Mouse (Mus musculus) megakaryocyte progenitor cell, adult 5-6 weeks (primary cell): ENCODE data around the gene Kif26b. TPM values are rescaled to one million over a fixed set of nuclear protein-coding genes. Genes with fewer than 3 reads are reported as not detected.

Experiments
- ATAC-seq: replicated peaks from 2 replicates; pipeline ENCODE4 v1.8.0; 2016; ENCODE audit warnings: mild to moderate bottlenecking, moderate TSS enrichment, inconsistent platforms; ENCODE audit not compliant: poor library complexity
- total RNA-seq, 2 experiments: library from RNA; stranded (forward) in 1 of 2; stranded (reverse) in 1 of 2; fragments of 157-497, 149-512 nt in 1 of 2; fragments of 200-1000 nt in 1 of 2; gene quantifications; 2 replicates each; pipeline versions ENCODE4 v1.2.3 to v1.2.4; 2015 to 2017

Gene Kif26b
- total RNA-seq, 2 experiments from 2014 or later, result 0.33 to 0.42 TPM

GRCm38 (mm10) chr1:178530301-178531078, 1.6 kb downstream of the Kif26b start:
- peak; percentile 77 for ATAC-seq

GRCm38 (mm10) chr1:178540247-178540646, 11.3 kb downstream of the Kif26b start:
- ATAC-seq, result no peak

GRCm38 (mm10) chr1:178542415-178542814, 13.5 kb downstream of the Kif26b start:
- no peak for ATAC-seq

DNA sequence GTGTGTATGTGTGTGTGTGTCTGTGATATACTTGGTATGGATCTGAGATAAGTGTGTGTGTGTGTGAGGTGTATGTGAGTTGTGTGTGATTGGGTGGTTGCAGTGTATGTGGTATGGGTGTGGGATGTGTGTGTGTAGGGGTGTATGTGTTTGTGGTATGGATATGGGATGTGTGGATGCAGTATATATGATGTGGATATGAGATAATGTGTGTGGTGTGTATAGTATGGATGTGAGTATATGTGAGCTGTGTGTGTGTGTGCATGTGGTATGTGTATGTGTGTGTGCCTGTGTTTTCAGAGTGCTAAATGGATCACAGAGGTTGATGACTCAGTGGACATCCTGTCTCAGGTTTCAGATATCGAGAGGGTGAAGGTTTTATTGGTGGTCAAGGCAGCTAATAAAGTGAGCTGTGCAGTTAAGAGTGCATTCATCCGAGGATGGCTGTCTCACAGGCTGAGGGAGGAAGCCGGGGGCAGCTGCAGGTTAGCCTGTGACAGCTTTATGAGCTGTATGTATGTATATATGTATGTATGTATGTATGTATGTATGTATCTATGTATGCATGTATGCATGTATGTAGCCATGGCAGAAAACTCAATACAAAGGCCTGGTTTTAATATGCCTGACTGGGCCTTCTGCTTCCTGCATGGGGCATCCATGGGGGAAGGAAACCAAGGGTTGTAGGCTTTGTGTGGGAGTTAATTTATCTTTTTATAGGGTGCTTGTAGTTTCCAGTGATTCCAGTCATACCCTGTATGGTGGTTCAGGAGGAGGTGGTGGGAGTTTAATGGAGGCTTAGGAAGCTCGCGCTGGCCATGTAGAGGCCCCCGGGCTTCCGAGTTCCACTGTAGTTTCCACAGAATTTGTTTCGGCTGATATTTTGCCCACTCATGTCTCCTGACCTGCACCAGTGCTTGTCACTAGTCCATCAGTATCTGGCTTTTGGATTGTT, 14.3 kb downstream of the Kif26b start:
- ATAC-seq, result no peak

- ATAC-seq, result peak; percentile 96
Measured at GRCm38 (mm10) chr1:178544585-178544984, 15.7 kb downstream of the Kif26b start.

DNA sequence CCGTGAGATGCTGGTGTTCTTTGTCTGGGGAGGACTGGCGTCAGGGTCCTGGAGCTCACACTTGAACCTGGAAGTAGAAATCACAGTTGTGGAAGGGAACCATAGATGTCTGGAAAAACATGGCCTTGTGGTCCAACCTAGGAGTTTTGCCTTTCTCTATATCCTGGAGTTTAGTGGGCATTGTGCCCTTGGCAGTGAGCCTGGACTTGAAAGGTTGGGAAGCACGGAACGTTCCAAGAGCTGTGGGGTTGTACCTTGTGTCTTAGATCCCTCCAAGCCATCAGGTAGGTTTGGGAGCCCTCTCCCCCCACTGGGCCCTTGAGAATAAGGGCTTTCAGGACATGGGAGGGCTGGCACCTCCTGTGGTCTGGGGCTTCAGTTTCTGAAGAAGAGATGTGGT, 20.7 kb downstream of the Kif26b start:
- no peak for ATAC-seq

GRCm38 (mm10) chr1:178550477-178551047, 21.6 kb downstream of the Kif26b start:
- ATAC-seq, result no peak

DNA sequence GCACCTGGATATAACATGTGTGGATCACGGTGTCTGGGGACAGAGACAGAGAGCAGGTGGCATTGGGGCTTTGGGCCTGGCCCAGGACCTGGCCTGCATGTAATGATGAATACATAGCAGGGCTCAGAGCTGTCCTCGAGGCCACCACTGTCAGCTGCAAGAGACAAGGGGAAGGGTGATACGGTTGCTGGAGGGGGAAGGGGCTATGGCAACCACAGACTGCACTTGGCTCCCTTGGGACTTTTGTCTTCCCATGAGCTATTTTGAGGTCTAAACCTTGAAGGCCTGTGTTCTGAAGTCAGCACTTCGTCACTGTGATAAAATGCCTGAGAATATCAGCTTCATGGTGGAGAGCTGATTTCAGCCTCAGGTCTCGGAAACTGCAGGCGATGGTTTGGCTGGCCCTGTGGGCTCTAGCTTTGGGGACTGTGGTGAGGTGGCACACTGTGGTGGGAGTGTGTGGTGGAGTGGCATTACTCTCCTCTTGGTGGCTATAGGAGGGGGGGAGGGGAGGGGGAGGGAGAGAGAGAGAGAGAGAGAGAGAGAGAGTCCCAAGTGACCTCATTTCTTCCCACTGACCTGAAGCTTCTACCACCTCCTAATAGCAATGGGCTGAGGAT, 23.5 kb downstream of the Kif26b start:
- ATAC-seq, result no peak

- ATAC-seq, result no peak
Measured at GRCm38 (mm10) chr1:178552898-178553284, 24.0 kb downstream of the Kif26b start.

GRCm38 (mm10) chr1:178556226-178556625, 27.3 kb downstream of the Kif26b start:
- no peak for ATAC-seq

GRCm38 (mm10) chr1:178560043-178560442, 31.1 kb downstream of the Kif26b start:
- no peak for ATAC-seq

- no peak for ATAC-seq
Measured at GRCm38 (mm10) chr1:178563834-178564233, 34.9 kb downstream of the Kif26b start.

DNA sequence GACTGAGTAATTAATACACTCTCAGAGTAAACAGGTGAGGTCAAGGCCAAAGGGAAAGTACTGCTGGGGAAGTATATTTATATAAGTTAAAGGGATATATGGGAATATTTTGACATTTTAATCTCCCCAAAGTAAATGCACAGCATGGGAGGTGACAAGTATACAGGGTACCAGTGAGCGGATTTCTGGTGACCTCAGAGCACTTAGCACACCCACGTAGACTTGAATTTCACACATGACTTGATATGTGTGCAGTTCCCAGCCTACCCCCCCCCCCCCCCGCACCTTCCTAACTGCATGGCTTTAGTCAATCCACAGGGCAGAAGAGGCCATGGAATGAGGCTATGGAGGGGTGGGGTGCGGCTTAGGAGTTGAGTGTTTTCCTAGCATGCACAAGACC, 35.9 kb downstream of the Kif26b start:
- no peak for ATAC-seq

DNA sequence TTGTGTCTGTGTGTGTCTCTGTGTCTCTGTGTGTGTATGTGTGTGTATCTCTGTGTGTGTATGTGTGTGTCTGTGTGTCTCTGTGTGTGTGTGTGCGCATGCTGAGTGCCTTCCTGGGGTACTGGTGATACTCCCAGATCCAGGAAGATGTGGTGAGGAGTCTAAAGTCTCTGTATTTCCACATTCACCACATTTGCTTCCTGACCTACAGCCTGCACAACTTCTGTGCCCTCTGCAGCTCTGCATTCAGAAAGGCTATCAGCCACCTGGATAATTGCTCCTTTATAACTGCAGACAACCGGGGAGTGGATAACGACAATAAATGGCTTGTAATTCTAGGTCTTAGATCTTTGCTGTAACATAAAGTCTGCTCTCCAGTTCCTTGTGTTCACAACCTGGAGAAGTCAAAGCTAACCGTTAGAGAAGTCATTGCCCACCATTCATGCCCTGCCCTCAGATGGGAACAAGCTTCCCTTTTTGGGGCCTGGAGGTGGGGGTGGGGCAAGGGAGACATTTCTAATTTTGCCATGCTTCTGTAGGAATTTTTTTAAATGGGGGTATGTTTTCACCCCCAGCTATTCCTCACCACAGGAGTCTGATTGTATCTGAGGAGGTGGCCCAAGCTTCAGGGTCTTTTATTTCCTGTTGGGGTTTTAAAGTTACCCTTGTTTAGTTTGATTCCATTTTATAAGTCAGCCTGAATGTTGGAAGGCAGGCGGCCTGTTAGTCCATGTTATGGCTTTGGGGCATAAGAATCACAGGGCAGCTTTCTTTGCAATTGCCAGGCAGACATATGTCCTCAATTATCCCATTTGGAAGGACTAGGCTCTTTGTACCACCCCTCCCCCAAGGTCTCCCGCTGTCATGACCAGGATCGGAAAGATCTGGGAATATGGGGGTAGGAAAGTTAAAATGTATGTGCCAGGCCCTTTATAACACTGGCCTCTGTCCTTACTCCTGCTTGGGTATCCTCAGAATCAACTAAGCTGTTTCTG, 39.9 kb downstream of the Kif26b start:
- ATAC-seq, result peak; percentile 93

GRCm38 (mm10) chr1:178571009-178571408, 42.1 kb downstream of the Kif26b start:
- no peak for ATAC-seq

GRCm38 (mm10) chr1:178571885-178572444, 43.0 kb downstream of the Kif26b start:
- no peak for ATAC-seq

DNA sequence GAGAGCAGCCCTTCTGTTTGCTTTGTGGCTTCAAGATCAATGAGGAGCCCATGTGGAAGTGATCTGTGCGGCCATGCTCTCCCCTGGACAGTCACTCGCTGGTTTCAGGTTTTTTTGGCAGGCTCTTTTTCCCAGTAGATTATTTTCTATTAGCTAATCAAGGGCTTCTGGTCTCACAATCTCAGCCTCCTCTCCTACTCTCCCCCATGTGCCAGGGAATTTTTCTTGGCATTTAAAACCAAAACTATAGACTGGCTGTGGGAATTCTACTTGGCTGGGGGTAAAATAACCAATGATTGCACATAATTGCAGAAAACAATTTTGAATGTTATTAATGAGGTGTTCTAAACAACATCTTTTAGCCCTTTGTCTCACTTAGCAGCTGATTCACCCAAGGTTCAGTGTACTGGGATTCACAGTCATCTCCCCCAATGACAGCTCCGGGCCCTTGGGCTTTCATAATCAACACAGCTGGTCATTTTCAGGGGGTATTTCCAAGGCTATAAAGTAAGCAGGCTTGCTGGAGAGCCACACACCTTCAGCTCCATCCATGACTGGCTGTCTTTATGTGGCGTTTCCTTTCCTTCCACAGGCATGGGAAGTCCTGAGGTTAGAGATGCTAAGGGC, 44.6 kb downstream of the Kif26b start:
- no peak for ATAC-seq

- no peak for ATAC-seq
Measured at GRCm38 (mm10) chr1:178575706-178576105, 46.8 kb downstream of the Kif26b start.

DNA sequence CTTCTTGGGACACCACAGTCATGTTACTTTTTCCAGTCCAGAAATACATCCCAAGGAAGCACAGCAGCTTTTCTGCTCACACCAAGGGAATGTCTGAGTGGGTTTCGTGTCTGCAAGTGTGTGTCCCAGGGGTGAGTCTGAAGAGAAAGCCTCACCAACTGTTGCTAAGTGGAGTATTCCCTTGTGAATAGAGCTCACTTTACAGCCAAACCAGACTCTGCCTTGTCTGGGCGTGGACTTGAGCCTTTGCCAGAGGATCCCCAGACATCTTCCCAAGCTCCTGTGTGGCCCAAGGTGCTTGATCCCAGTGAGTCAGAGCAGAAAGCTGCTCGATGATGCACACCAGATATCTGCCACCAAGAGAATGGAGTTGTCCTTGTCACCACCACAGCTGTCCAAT, 48.0 kb downstream of the Kif26b start:
- no peak for ATAC-seq
